Mouse (Mus musculus): ENCODE results near the gene Mrps9. TPM values are rescaled to one million over a fixed set of nuclear protein-coding genes. Genes with fewer than 3 reads are reported as not detected.

Gene Mrps9
- total and polyA plus RNA-seq, 3 experiments, result 89.9 to 134 (median 111) TPM

DNA sequence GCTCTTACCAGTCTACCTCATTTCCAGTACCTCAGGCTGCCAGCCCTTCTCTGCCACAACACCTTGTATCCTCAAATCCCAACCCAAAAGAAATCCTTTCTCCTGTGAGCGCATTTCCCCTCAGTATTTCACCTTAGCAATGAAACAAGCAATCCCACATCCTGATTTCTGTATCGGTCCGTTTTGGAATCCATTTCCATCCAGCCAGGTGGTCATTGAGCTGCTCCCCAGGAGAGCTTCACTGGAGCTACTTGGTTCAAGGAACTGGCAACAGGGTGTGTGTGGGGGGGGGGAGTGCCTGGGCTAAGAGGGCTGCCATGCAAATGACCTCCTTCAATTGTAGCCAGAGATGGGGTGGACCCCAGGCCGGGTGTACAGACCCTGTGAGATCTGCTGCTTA is 56.1 kb downstream of the Mrps9 start:
- Histone ChIP-seq H3K4me3 (replicated peaks in 1 of 3; ENCODE audit: low read depth in 2 of 3, low read length in 2 of 3, poor library complexity in 1 of 3) (no peak overlapping the region), H3K27ac (ENCODE audit: insufficient read depth, low read depth) (no peak overlapping the region), H3K4me2 (ENCODE audit: insufficient read depth, low read depth, poor library complexity, severe bottlenecking) (no peak overlapping the region), H3K4me1 (ENCODE audit: control insufficient read depth in 1 of 2, insufficient read depth in 2 of 2) (peaks cover 0 to 4% of the 10 kb centered on the region in 2 experiments; a peak in 1 of 4 replicates), H3K9me3 (replicated peaks; ENCODE audit: low read length) (no peaks in the 10 kb centered on the region), H3K36me3 (replicated peaks in 1 of 2; ENCODE audit: control insufficient read depth in 1 of 2, insufficient read depth in 1 of 2, low read length in 1 of 2) (peaks cover 24 to 56% of the 10 kb centered on the region in 2 experiments), H3K9ac (ENCODE audit: insufficient read depth, low read depth) (no peak overlapping the region), H3K79me2 (replicated peaks; ENCODE audit: control insufficient read depth, extremely low read depth, insufficient read depth, poor library complexity, severe bottlenecking) (no peaks in the 10 kb centered on the region), H3K27me3 (replicated peaks) (no peaks in the 10 kb centered on the region)
- in situ Hi-C loops (cut with MboI; ENCODE audit: low pct_ligation_motif_present, low pct_unique_long_range_greater_than_20kb, low sequenced_read_pairs), result loop anchor here (25.0 kb wide), 1 partner anchor 355 kb away; no protein-coding TSS in a partner anchor
- TF ChIP-seq MAZ (IDR thresholded peaks at IDR 0.05; ENCODE audit: low read depth, low read length) (no peak), NELFE (IDR thresholded peaks at IDR 0.05; ENCODE audit: low read depth, low read length) (no peak), ZMIZ1 (IDR thresholded peaks at IDR 0.05; ENCODE audit: low read depth, low read length) (no peak), JUN (IDR thresholded peaks at IDR 0.05; ENCODE audit: insufficient read depth, low read depth, low read length) (no peak), E2F4 (IDR thresholded peaks at IDR 0.05; ENCODE audit: insufficient replicate concordance, low read depth, low read length) (no peak), POLR2A (IDR thresholded peaks at IDR 0.05; ENCODE audit: low read depth, low read length) (no peak), CTCF (conservative IDR thresholded peaks at IDR 0.05 in 1 of 2, IDR thresholded peaks at IDR 0.05 in 1 of 2; ENCODE audit: low read depth in 2 of 2, low read length in 2 of 2) (no peak), USF2 (conservative IDR thresholded peaks at IDR 0.05; ENCODE audit: low read depth, low read length) (no peak), UBTF (IDR thresholded peaks at IDR 0.05; ENCODE audit: low read depth, low read length) (no peak), RCOR1 (conservative IDR thresholded peaks at IDR 0.05; ENCODE audit: low read depth, low read length) (no peak)
- dilution Hi-C loops (cut with MboI; ENCODE audit: extremely low pct_ligation_motif_present, extremely low pct_unique_long_range_greater_than_20kb, low sequenced_read_pairs), result no loop called here
- DNase-seq (ENCODE audit: extremely low read depth), result no peak

DNA sequence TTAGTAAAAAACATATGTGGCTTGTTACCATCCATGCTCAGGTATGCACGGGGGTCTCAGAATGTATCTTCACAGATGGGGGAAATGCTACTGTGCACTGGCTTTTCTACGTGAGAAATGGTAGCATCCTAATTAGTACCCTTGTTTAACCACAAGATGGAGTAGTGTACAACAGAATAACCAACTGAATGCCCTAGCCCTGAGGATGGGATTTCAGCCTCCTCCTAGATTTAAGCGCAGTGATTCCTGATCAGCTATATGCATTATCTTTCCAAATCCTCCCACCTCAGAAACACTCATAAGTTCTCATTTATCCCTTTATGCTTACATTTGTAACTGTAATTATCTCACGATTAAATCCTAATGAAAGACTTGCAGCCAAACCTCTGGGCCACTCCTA is 64.0 kb downstream of the Mrps9 start:
- dilution Hi-C loops (cut with MboI; ENCODE audit: extremely low pct_ligation_motif_present, extremely low pct_unique_long_range_greater_than_20kb, low sequenced_read_pairs), result no loop called here
- TF ChIP-seq CTCF (conservative IDR thresholded peaks at IDR 0.05 in 1 of 2, IDR thresholded peaks at IDR 0.05 in 1 of 2; ENCODE audit: low read depth in 2 of 2, low read length in 2 of 2) (peak; percentile 57 to 81), SMC3 (IDR thresholded peaks at IDR 0.05; ENCODE audit: low read depth, low read length) (peak; percentile 79), PAX5 (IDR thresholded peaks at IDR 0.05; ENCODE audit: low read length) (no peak), RAD21 (IDR thresholded peaks at IDR 0.05; ENCODE audit: low read depth, low read length) (peak; percentile 87)
- no peak overlapping the region for H3K27ac ChIP-seq (ENCODE audit: insufficient read depth, low read depth)
- no peaks in the 10 kb centered on the region for H3K27me3 ChIP-seq (replicated peaks)
- H3K4me3 ChIP-seq (replicated peaks in 1 of 3; ENCODE audit: low read depth in 2 of 3, low read length in 2 of 3, poor library complexity in 1 of 3), result no peak overlapping the region
- in situ Hi-C loops (cut with MboI; ENCODE audit: low pct_ligation_motif_present, low pct_unique_long_range_greater_than_20kb, low sequenced_read_pairs), result loop anchor here (10.0 to 25.0 kb wide), 2 partner anchors 150 to 347 kb away; no protein-coding TSS in a partner anchor
- no peaks in the 10 kb centered on the region for H3K79me2 ChIP-seq (replicated peaks; ENCODE audit: control insufficient read depth, extremely low read depth, insufficient read depth, poor library complexity, severe bottlenecking)
- no peak overlapping the region for H3K9ac ChIP-seq (ENCODE audit: insufficient read depth, low read depth)
- DNase-seq (ENCODE audit: extremely low read depth), result peak; percentile 29
- H3K36me3 ChIP-seq (replicated peaks in 1 of 2; ENCODE audit: control insufficient read depth in 1 of 2, insufficient read depth in 1 of 2, low read length in 1 of 2), result no peaks in the 10 kb centered on the region
- H3K4me1 ChIP-seq (ENCODE audit: control insufficient read depth in 1 of 2, insufficient read depth in 2 of 2), result no peaks in the 10 kb centered on the region
- no peaks in the 10 kb centered on the region for H3K9me3 ChIP-seq (replicated peaks; ENCODE audit: low read length)
- H3K4me2 ChIP-seq (ENCODE audit: insufficient read depth, low read depth, poor library complexity, severe bottlenecking), result no peak overlapping the region

- dilution Hi-C loops (cut with MboI; ENCODE audit: extremely low pct_ligation_motif_present, extremely low pct_unique_long_range_greater_than_20kb, low sequenced_read_pairs) (no loop called here), in situ Hi-C loops (cut with MboI; ENCODE audit: low pct_ligation_motif_present, low pct_unique_long_range_greater_than_20kb, low sequenced_read_pairs) (loop anchor here (10.0 to 25.0 kb wide), 2 partner anchors 148 to 346 kb away; no protein-coding TSS in a partner anchor)
- Histone ChIP-seq H3K9ac (ENCODE audit: insufficient read depth, low read depth) (no peak overlapping the region), H3K4me1 (ENCODE audit: control insufficient read depth in 1 of 2, insufficient read depth in 2 of 2) (no peaks in the 10 kb centered on the region), H3K4me2 (ENCODE audit: insufficient read depth, low read depth, poor library complexity, severe bottlenecking) (no peak overlapping the region), H3K27ac (ENCODE audit: insufficient read depth, low read depth) (no peak overlapping the region), H3K4me3 (replicated peaks in 1 of 3; ENCODE audit: low read depth in 2 of 3, low read length in 2 of 3, poor library complexity in 1 of 3) (no peak overlapping the region), H3K27me3 (replicated peaks) (no peaks in the 10 kb centered on the region), H3K9me3 (replicated peaks; ENCODE audit: low read length) (no peaks in the 10 kb centered on the region), H3K36me3 (replicated peaks in 1 of 2; ENCODE audit: control insufficient read depth in 1 of 2, insufficient read depth in 1 of 2, low read length in 1 of 2) (no peaks in the 10 kb centered on the region), H3K79me2 (replicated peaks; ENCODE audit: control insufficient read depth, extremely low read depth, insufficient read depth, poor library complexity, severe bottlenecking) (no peaks in the 10 kb centered on the region)
- DNase-seq (ENCODE audit: extremely low read depth), result no peak
- TF ChIP-seq USF1 (IDR thresholded peaks at IDR 0.05; ENCODE audit: low read depth, low read length) (no peak), USF2 (conservative IDR thresholded peaks at IDR 0.05; ENCODE audit: low read depth, low read length) (no peak)
Observed at GRCm38 (mm10) chr1:42916719-42917118, 65.7 kb downstream of the Mrps9 start.

All from CH12.LX (cell line).